Mouse (Mus musculus) CH12.LX (cell line): ENCODE data around the gene Avl9. TPM values are rescaled to one million over a fixed set of nuclear protein-coding genes. Genes with fewer than 3 reads are reported as not detected.

Experiments used
- DNase-seq: peaks from one replicate; pipeline ENCODE4 v3.0.0-alpha.2; 2013; ENCODE audit errors: extremely low read depth
- H3K27ac ChIP-seq: 2 replicates; pipeline ENCODE4 v1.5.1; 2012; ENCODE audit warnings: low read depth, mild to moderate bottlenecking, control low read depth, moderate library complexity; ENCODE audit not compliant: insufficient read depth
- H3K27me3 ChIP-seq: replicated peaks from 2 replicates; pipeline ENCODE3; 2012; ENCODE audit warnings: inconsistent platforms
- H3K36me3 ChIP-seq, 2 experiments: replicated peaks in 1 of 2; 2 replicates each; pipeline versions ENCODE3 to v1.6.1; 2012; ENCODE audit warnings: inconsistent platforms in 1 of 2, low read length in 1 of 2, mild to moderate bottlenecking in 1 of 2, mixed read lengths in 1 of 2, moderate library complexity in 1 of 2; ENCODE audit not compliant: control insufficient read depth in 1 of 2, insufficient read depth in 1 of 2
- H3K4me1 ChIP-seq, 2 experiments: 2 replicates each; pipeline ENCODE4 v1.6.1; 2012; ENCODE audit warnings: inconsistent platforms in 1 of 2, moderate library complexity in 1 of 2; ENCODE audit not compliant: insufficient read depth in 2 of 2, control insufficient read depth in 1 of 2
- H3K4me2 ChIP-seq: 2 replicates; pipeline ENCODE4 v1.6.1; 2012; ENCODE audit warnings: low read depth, mild to moderate bottlenecking, control low read depth; ENCODE audit not compliant: poor library complexity, insufficient read depth, severe bottlenecking
- H3K4me3 ChIP-seq, 3 experiments: fragments of 150-350 bp in 1 of 3; sonication (generic) in 1 of 3; replicated peaks in 1 of 3; 2 replicates each; pipeline versions ENCODE3 to v1.5.1; 2011 to 2012; ENCODE audit warnings: low read depth in 2 of 3, low read length in 2 of 3, mild to moderate bottlenecking in 2 of 3, moderate library complexity in 2 of 3, control low read depth in 1 of 3, improper control_type of control experiment in 1 of 3, inconsistent platforms in 1 of 3, mixed read lengths in 1 of 3; ENCODE audit not compliant: poor library complexity in 1 of 3
- H3K79me2 ChIP-seq: replicated peaks from 2 replicates; pipeline ENCODE4 v1.6.1; 2012; ENCODE audit warnings: mild to moderate bottlenecking, moderate library complexity; ENCODE audit not compliant: control insufficient read depth, poor library complexity, insufficient read depth, severe bottlenecking; ENCODE audit errors: extremely low read depth
- H3K9ac ChIP-seq: 2 replicates; pipeline ENCODE4 v1.6.1; 2012; ENCODE audit warnings: low read depth, mild to moderate bottlenecking, control low read depth, moderate library complexity; ENCODE audit not compliant: insufficient read depth
- H3K9me3 ChIP-seq: replicated peaks from 2 replicates; pipeline ENCODE3; 2012; ENCODE audit warnings: low read length, inconsistent platforms, mixed read lengths
- CHD2 ChIP-seq: IDR thresholded peaks from 2 replicates; pipeline ENCODE4 v1.6.1; 2011; ENCODE audit warnings: low read length, improper control_type of control experiment
- CTCF ChIP-seq, 2 experiments: IDR thresholded peaks in 1 of 2; conservative IDR thresholded peaks in 1 of 2; 2 replicates each; pipeline ENCODE4 v1.5.1; 2011 to 2012; ENCODE audit warnings: low read depth in 2 of 2, low read length in 2 of 2, improper control_type of control experiment in 1 of 2, inconsistent platforms in 1 of 2, mild to moderate bottlenecking in 1 of 2, moderate library complexity in 1 of 2
- ELF1 ChIP-seq: IDR thresholded peaks from 2 replicates; pipeline ENCODE4 v1.6.1; 2014; ENCODE audit warnings: low read depth, mild to moderate bottlenecking, inconsistent platforms, low read length, improper control_type of control experiment
- HCFC1 ChIP-seq: IDR thresholded peaks from 2 replicates; pipeline ENCODE4 v1.6.1; 2012; ENCODE audit warnings: low read depth, mild to moderate bottlenecking, inconsistent platforms, low read length, improper control_type of control experiment
- IRF4 ChIP-seq: IDR thresholded peaks from 2 replicates; pipeline ENCODE4 v1.6.1; 2014; ENCODE audit warnings: low read depth, mild to moderate bottlenecking, inconsistent platforms, low read length, improper control_type of control experiment
- JUND ChIP-seq: conservative IDR thresholded peaks from 2 replicates; pipeline ENCODE4 v1.6.1; 2011; ENCODE audit warnings: low read depth, low read length, improper control_type of control experiment
- PAX5 ChIP-seq: IDR thresholded peaks from 2 replicates; pipeline ENCODE4 v1.6.1; 2012; ENCODE audit warnings: low read length, inconsistent platforms, mixed read lengths
- RCOR1 ChIP-seq: conservative IDR thresholded peaks from 2 replicates; pipeline ENCODE4 v1.6.1; 2012; ENCODE audit warnings: low read depth, mild to moderate bottlenecking, inconsistent platforms, low read length, improper control_type of control experiment
- SIN3A ChIP-seq: IDR thresholded peaks from 2 replicates; pipeline ENCODE4 v1.6.1; 2012; ENCODE audit warnings: low read length, improper control_type of control experiment, inconsistent platforms
- TBP ChIP-seq: conservative IDR thresholded peaks from 2 replicates; pipeline ENCODE4 v1.6.1; 2011; ENCODE audit warnings: low read depth, low read length, improper control_type of control experiment
- TCF12 ChIP-seq: IDR thresholded peaks from 2 replicates; pipeline ENCODE4 v1.6.1; 2014; ENCODE audit warnings: low read depth, mild to moderate bottlenecking, inconsistent platforms, low read length, improper control_type of control experiment
- USF1 ChIP-seq: IDR thresholded peaks from 2 replicates; pipeline ENCODE4 v1.6.1; 2014; ENCODE audit warnings: low read depth, mild to moderate bottlenecking, inconsistent platforms, low read length, improper control_type of control experiment
- ZNF384 ChIP-seq: IDR thresholded peaks from 2 replicates; pipeline ENCODE4 v1.6.1; 2012; ENCODE audit warnings: low read depth, low read length, improper control_type of control experiment, inconsistent platforms
- dilution Hi-C: fragments of 300-500 bp; cut with MboI; formaldehyde crosslinking; loops from 2 replicates; pipeline ENCODE4 v1.14.3; 2020; ENCODE audit warnings: low sequenced_read_pairs; ENCODE audit not compliant: extremely low pct_unique_long_range_greater_than_20kb, extremely low pct_ligation_motif_present
- in situ Hi-C: fragments of 300-500 bp; cut with MboI; formaldehyde crosslinking; loops from 3 replicates; pipeline ENCODE4 v1.14.3; 2019; ENCODE audit warnings: low sequenced_read_pairs, low pct_ligation_motif_present, low pct_unique_long_range_greater_than_20kb, mixed read lengths
- polyA plus RNA-seq: library from polyadenylated mRNA; unstranded; fragments of >175 nt; gene quantifications from 2 replicates; pipeline ENCODE4 v1.2.1, GENCODE M21; 2012; ENCODE audit warnings: low read depth; ENCODE audit not compliant: insufficient read length
- total RNA-seq, 2 experiments: library from RNA; depleted of rRNA; stranded (reverse); fragments of 300-350 nt in 1 of 2; fragments of >200 nt in 1 of 2; gene quantifications; 2 replicates each; pipeline ENCODE4 v1.2.3; 2012 to 2014

Gene Avl9
- total and polyA plus RNA-seq, 3 experiments = 12.8 to 20.4 (median 13.1) TPM

GRCm38 (mm10) chr6:56787668-56788067 is 73.0 kb downstream of the Avl9 start:
- Histone ChIP-seq H3K36me3 (peaks cover 25 to 68% of the 10 kb centered on the region in 2 experiments), H3K4me3 (no peak overlapping the region), H3K79me2 (peaks cover 83% of the 10 kb centered on the region), H3K9me3 (no peaks in the 10 kb centered on the region), H3K4me1 (peaks cover 3 to 27% of the 10 kb centered on the region in 2 experiments; a peak in 3 of 4 replicates)
- DNase-seq = no peak
- dilution Hi-C loops = no loop called here
- in situ Hi-C loops = no loop called here
- TF ChIP-seq JUND = no peak
- TF ChIP-seq, all 38 proteins: peak for 0
- Histone ChIP-seq H3K27ac (no peak overlapping the region), H3K27me3 (no peaks in the 10 kb centered on the region), H3K4me2 (no peak overlapping the region), H3K9ac (no peak overlapping the region)

GRCm38 (mm10) chr6:56789336-56789735 is 74.6 kb downstream of the Avl9 start:
- Histone ChIP-seq H3K9me3 (no peaks in the 10 kb centered on the region), H3K36me3 (peaks cover 17 to 62% of the 10 kb centered on the region in 2 experiments), H3K4me3 (no peak overlapping the region), H3K9ac (no peak overlapping the region), H3K4me1 (peaks cover 3 to 41% of the 10 kb centered on the region in 2 experiments; a peak in 3 of 4 replicates), H3K79me2 (peaks cover 86% of the 10 kb centered on the region), H3K27me3 (no peaks in the 10 kb centered on the region), H3K27ac (no peak overlapping the region), H3K4me2 (no peak overlapping the region)
- dilution Hi-C loops (no loop called here), in situ Hi-C loops (no loop called here)
- no peak for TF ChIP-seq ELF1
- no peak for TF ChIP-seq CHD2
- TF ChIP-seq ZNF384 = no peak
- no peak for DNase-seq

- no peaks in the 10 kb centered on the region for H3K9me3 ChIP-seq
- H3K27ac ChIP-seq = no peak overlapping the region
- TF ChIP-seq TBP = no peak
- TF ChIP-seq IRF4 = peak; percentile 62; the same call in 1 of the 2 replicates
- H3K4me2 ChIP-seq = peak overlapping the region; percentile 79; the same call in 1 of the 2 replicates
- dilution Hi-C loops (no loop called here), in situ Hi-C loops (no loop called here)
- peaks cover 0 to 17% of the 10 kb centered on the region in 2 experiments for H3K36me3 ChIP-seq
- no peak for DNase-seq
- H3K27me3 ChIP-seq = no peaks in the 10 kb centered on the region
- peak overlapping the region; percentile 33; the same call in 1 of the 2 replicates for H3K9ac ChIP-seq
- H3K79me2 ChIP-seq = peaks cover 69% of the 10 kb centered on the region
- H3K4me1 ChIP-seq = peaks cover 0 to 44% of the 10 kb centered on the region in 2 experiments; a peak in 2 of 4 replicates
- H3K4me3 ChIP-seq = peak overlapping the region; percentile 2 to 85 (median 23)
These were observed 80.1 kb downstream of the Avl9 start for GRCm38 (mm10) chr6:56794834-56795233.

- TF ChIP-seq TCF12 (no peak), IRF4 (no peak), RCOR1 (no peak), CTCF (conservative IDR thresholded peaks at IDR 0.05 in 1 of 2, IDR thresholded peaks at IDR 0.05 in 1 of 2; ENCODE audit: low read depth in 2 of 2, low read length in 2 of 2) (no peak), HCFC1 (no peak), SIN3A (no peak), USF1 (no peak), PAX5 (no peak)
- dilution Hi-C loops = no loop called here
- Histone ChIP-seq H3K9me3 (no peaks in the 10 kb centered on the region), H3K27ac (no peak overlapping the region), H3K36me3 (peaks cover 0 to 14% of the 10 kb centered on the region in 2 experiments), H3K4me1 (peaks cover 0 to 50% of the 10 kb centered on the region in 2 experiments; a peak in 2 of 4 replicates), H3K27me3 (no peaks in the 10 kb centered on the region), H3K9ac (peak overlapping the region; percentile 95), H3K4me3 (peak overlapping the region; percentile 66 to 85 (median 77)), H3K4me2 (peak overlapping the region; percentile 82; the same call in 1 of the 2 replicates), H3K79me2 (peaks cover 57% of the 10 kb centered on the region)
- in situ Hi-C loops = no loop called here
- no peak for DNase-seq
These were observed 81.5 kb downstream of the Avl9 start for GRCm38 (mm10) chr6:56796232-56796631.
